Mouse (Mus musculus) thymus, postnatal 0 days (tissue): Measurements from ENCODE around the gene Mpp1. TPM values are rescaled to one million over a fixed set of nuclear protein-coding genes. Genes with fewer than 3 reads are reported as not detected.
A peak's percentile ranks its signal among the peaks of the same experiment; 100 is the strongest.

Experiments
- DNase-seq: peaks from one replicate; pipeline ENCODE4 v3.0.0-alpha.2; 2015; ENCODE audit warnings: low spot score
- polyA plus RNA-seq: library from polyadenylated mRNA; unstranded; fragments of >200 nt; fragmentation: Nextera tagmentation; extraction: Ambion mirVana; gene quantifications from 2 replicates; pipeline ENCODE4 v1.2.1, GENCODE M21; 2015

The Mpp1 gene
- polyA plus RNA-seq = 96.7 and 99.0 TPM in 2 replicates

- DNase-seq = peak; percentile 85
Measured at GRCm38 (mm10) chrX:75130467-75131160, at the start of gene Mpp1. TSS of gene Mpp1 (minus strand) at chrX:75131016.

GRCm38 (mm10) chrX:75163670-75164069 lies 32.9 kb upstream of the Mpp1 start, which contains the start of gene Smim9:
TSS of gene Smim9 (minus strand) at chrX:75163770.
- DNase-seq = no peak

- DNase-seq = peak; percentile 12
Measured at GRCm38 (mm10) chrX:75155576-75156243, 24.9 kb upstream of the Mpp1 start.

- no peak for DNase-seq
Measured at GRCm38 (mm10) chrX:75152249-75152648, 21.4 kb upstream of the Mpp1 start.

- DNase-seq = no peak
Measured at GRCm38 (mm10) chrX:75150304-75150703, 19.5 kb upstream of the Mpp1 start.

- DNase-seq = no peak
Measured at GRCm38 (mm10) chrX:75148414-75148813, 17.6 kb upstream of the Mpp1 start.

- DNase-seq = peak; percentile 8
Measured at GRCm38 (mm10) chrX:75143124-75143555, 12.3 kb upstream of the Mpp1 start.

GRCm38 (mm10) chrX:75138182-75138581 lies 7.4 kb upstream of the Mpp1 start:
- no peak for DNase-seq

GRCm38 (mm10) chrX:75137729-75138128 lies 6.9 kb upstream of the Mpp1 start:
- no peak for DNase-seq

GRCm38 (mm10) chrX:75136938-75137337 lies 6.1 kb upstream of the Mpp1 start:
- DNase-seq = no peak

- no peak for DNase-seq
Measured at GRCm38 (mm10) chrX:75129474-75129873, 1.3 kb downstream of the Mpp1 start.

GRCm38 (mm10) chrX:75128333-75128980 lies 2.4 kb downstream of the Mpp1 start:
- DNase-seq = peak; percentile 25

- no peak for DNase-seq
Measured at GRCm38 (mm10) chrX:75126893-75127292, 3.9 kb downstream of the Mpp1 start.

GRCm38 (mm10) chrX:75125606-75126005 lies 5.2 kb downstream of the Mpp1 start:
- no peak for DNase-seq

GRCm38 (mm10) chrX:75115550-75115949 lies 15.3 kb downstream of the Mpp1 start:
- DNase-seq = no peak

- no peak for DNase-seq
Measured at GRCm38 (mm10) chrX:75102293-75102692, 28.5 kb downstream of the Mpp1 start.

GRCm38 (mm10) chrX:75098799-75099198 lies 32.0 kb downstream of the Mpp1 start:
- no peak for DNase-seq

GRCm38 (mm10) chrX:75096163-75096770 lies 34.5 kb downstream of the Mpp1 start:
- DNase-seq = no peak

- DNase-seq = peak; percentile 90
Measured at GRCm38 (mm10) chrX:75095369-75096162, 35.2 kb downstream of the Mpp1 start, which contains the start of gene Dkc1. TSS of gene Dkc1 (plus strand) at chrX:75095854.

- DNase-seq = peak; percentile 26
Measured at GRCm38 (mm10) chrX:75085654-75086053, 45.2 kb downstream of the Mpp1 start.
